Mouse (Mus musculus): Measurements from ENCODE around the gene Slc25a14. TPM values are rescaled to one million over a fixed set of nuclear protein-coding genes. Genes with fewer than 3 reads are reported as not detected.

Gene Slc25a14
- total RNA-seq (2012; rRNA removed), result 4.1 and 5.8 TPM in 2 replicates

GRCm38 (mm10) chrX:48623379-48624053 is at the start of gene Slc25a14:
Gene Slc25a14, plus strand, starts transcription at chrX:48623413.
- Histone ChIP-seq H3K9me3 (ENCODE audit: control insufficient read depth, insufficient read depth, low read depth, low read length) (no peaks in the 10 kb centered on the region), H3K36me3 (ENCODE audit: control insufficient read depth, insufficient read depth, low read length, poor library complexity, severe bottlenecking) (no peaks in the 10 kb centered on the region), H3K9ac (ENCODE audit: insufficient read depth, low read depth, low read length, poor library complexity, severe bottlenecking) (peak within 1 kb of the TSS; percentile 76; the same call in 1 of the 2 replicates), H3K4me1 (ENCODE audit: control insufficient read depth in 2 of 2, insufficient read depth in 2 of 2, low read length in 2 of 2, poor library complexity in 1 of 2) (no peaks in the 10 kb centered on the region), H3K4me3 (ENCODE audit: insufficient read depth in 1 of 2, low read depth in 1 of 2, low read length in 2 of 2, poor library complexity in 1 of 2, severe bottlenecking in 1 of 2) (peak within 1 kb of the TSS; percentile 65 to 76), H3K27ac (ENCODE audit: insufficient read depth, low read depth, low read length, poor library complexity, severe bottlenecking) (no peak within 1 kb of the TSS)
- in situ Hi-C loops (cut with MboI; ENCODE audit: low sequenced_read_pairs in 2 of 2, unreplicated experiment in 2 of 2), result no loop called here
- TF ChIP-seq ZNF384 (IDR thresholded peaks at IDR 0.05; ENCODE audit: low read depth, low read length), result peak; percentile 58; the same call in 1 of the 2 replicates
- no peak for TF ChIP-seq HCFC1 (IDR thresholded peaks at IDR 0.05; ENCODE audit: borderline replicate concordance, insufficient read depth, low read length)
- TF ChIP-seq MAFK (IDR thresholded peaks at IDR 0.05; ENCODE audit: insufficient read depth, low read depth, low read length), result no peak
- no peak for TF ChIP-seq CHD2 (IDR thresholded peaks at IDR 0.05; ENCODE audit: low read depth, low read length)
- DNase-seq (ENCODE audit: low read depth, low spot score), result peak; percentile 59

GRCm38 (mm10) chrX:48583332-48583731 is 39.9 kb upstream of the Slc25a14 start:
- Histone ChIP-seq H3K4me3 (ENCODE audit: insufficient read depth in 1 of 2, low read depth in 1 of 2, low read length in 2 of 2, poor library complexity in 1 of 2, severe bottlenecking in 1 of 2) (no peak overlapping the region), H3K9ac (ENCODE audit: insufficient read depth, low read depth, low read length, poor library complexity, severe bottlenecking) (no peak overlapping the region), H3K9me3 (ENCODE audit: control insufficient read depth, insufficient read depth, low read depth, low read length) (no peaks in the 10 kb centered on the region), H3K27ac (ENCODE audit: insufficient read depth, low read depth, low read length, poor library complexity, severe bottlenecking) (no peak overlapping the region), H3K36me3 (ENCODE audit: control insufficient read depth, insufficient read depth, low read length, poor library complexity, severe bottlenecking) (no peaks in the 10 kb centered on the region), H3K4me1 (ENCODE audit: control insufficient read depth in 2 of 2, insufficient read depth in 2 of 2, low read length in 2 of 2, poor library complexity in 1 of 2) (no peaks in the 10 kb centered on the region)
- no peak for DNase-seq (ENCODE audit: low read depth, low spot score)
- in situ Hi-C loops (cut with MboI; ENCODE audit: low sequenced_read_pairs in 2 of 2, unreplicated experiment in 2 of 2), result no loop called here
- TF ChIP-seq ZNF384 (IDR thresholded peaks at IDR 0.05; ENCODE audit: low read depth, low read length) (no peak), ZC3H11A (IDR thresholded peaks at IDR 0.05; ENCODE audit: borderline replicate concordance, low read depth, low read length) (no peak), CHD2 (IDR thresholded peaks at IDR 0.05; ENCODE audit: low read depth, low read length) (no peak), MAFK (IDR thresholded peaks at IDR 0.05; ENCODE audit: insufficient read depth, low read depth, low read length) (no peak), HCFC1 (IDR thresholded peaks at IDR 0.05; ENCODE audit: borderline replicate concordance, insufficient read depth, low read length) (no peak)

GRCm38 (mm10) chrX:48593721-48594098 is 29.5 kb upstream of the Slc25a14 start:
- TF ChIP-seq HCFC1 (IDR thresholded peaks at IDR 0.05; ENCODE audit: borderline replicate concordance, insufficient read depth, low read length) (no peak), ZC3H11A (IDR thresholded peaks at IDR 0.05; ENCODE audit: borderline replicate concordance, low read depth, low read length) (no peak), MAFK (IDR thresholded peaks at IDR 0.05; ENCODE audit: insufficient read depth, low read depth, low read length) (no peak), CHD2 (IDR thresholded peaks at IDR 0.05; ENCODE audit: low read depth, low read length) (no peak), ZNF384 (IDR thresholded peaks at IDR 0.05; ENCODE audit: low read depth, low read length) (no peak)
- Histone ChIP-seq H3K36me3 (ENCODE audit: control insufficient read depth, insufficient read depth, low read length, poor library complexity, severe bottlenecking) (no peaks in the 10 kb centered on the region), H3K4me1 (ENCODE audit: control insufficient read depth in 2 of 2, insufficient read depth in 2 of 2, low read length in 2 of 2, poor library complexity in 1 of 2) (no peaks in the 10 kb centered on the region), H3K27ac (ENCODE audit: insufficient read depth, low read depth, low read length, poor library complexity, severe bottlenecking) (no peak overlapping the region), H3K4me3 (ENCODE audit: insufficient read depth in 1 of 2, low read depth in 1 of 2, low read length in 2 of 2, poor library complexity in 1 of 2, severe bottlenecking in 1 of 2) (peak overlapping the region; percentile 80 to 89), H3K9me3 (ENCODE audit: control insufficient read depth, insufficient read depth, low read depth, low read length) (no peaks in the 10 kb centered on the region), H3K9ac (ENCODE audit: insufficient read depth, low read depth, low read length, poor library complexity, severe bottlenecking) (peak overlapping the region; percentile 70)
- no peak for DNase-seq (ENCODE audit: low read depth, low spot score)
- in situ Hi-C loops (cut with MboI; ENCODE audit: low sequenced_read_pairs in 2 of 2, unreplicated experiment in 2 of 2), result no loop called here

GRCm38 (mm10) chrX:48594099-48594760 is 29.0 kb upstream of the Slc25a14 start, which contains the start of gene Zfp280c:
Gene Zfp280c, minus strand, starts transcription at chrX:48594504.
- no peak within 1 kb of the TSS for H3K27ac ChIP-seq (ENCODE audit: insufficient read depth, low read depth, low read length, poor library complexity, severe bottlenecking)
- no peaks in the 10 kb centered on the region for H3K9me3 ChIP-seq (ENCODE audit: control insufficient read depth, insufficient read depth, low read depth, low read length)
- H3K4me3 ChIP-seq (ENCODE audit: insufficient read depth in 1 of 2, low read depth in 1 of 2, low read length in 2 of 2, poor library complexity in 1 of 2, severe bottlenecking in 1 of 2), result peak within 1 kb of the TSS; percentile 80 to 89
- H3K4me1 ChIP-seq (ENCODE audit: control insufficient read depth in 2 of 2, insufficient read depth in 2 of 2, low read length in 2 of 2, poor library complexity in 1 of 2), result no peaks in the 10 kb centered on the region
- DNase-seq (ENCODE audit: low read depth, low spot score), result peak; percentile 28
- TF ChIP-seq ZNF384 (IDR thresholded peaks at IDR 0.05; ENCODE audit: low read depth, low read length) (no peak), CHD2 (IDR thresholded peaks at IDR 0.05; ENCODE audit: low read depth, low read length) (no peak), ZC3H11A (IDR thresholded peaks at IDR 0.05; ENCODE audit: borderline replicate concordance, low read depth, low read length) (no peak), HCFC1 (IDR thresholded peaks at IDR 0.05; ENCODE audit: borderline replicate concordance, insufficient read depth, low read length) (no peak), MAFK (IDR thresholded peaks at IDR 0.05; ENCODE audit: insufficient read depth, low read depth, low read length) (no peak)
- peak within 1 kb of the TSS; percentile 70 for H3K9ac ChIP-seq (ENCODE audit: insufficient read depth, low read depth, low read length, poor library complexity, severe bottlenecking)
- in situ Hi-C loops (cut with MboI; ENCODE audit: low sequenced_read_pairs in 2 of 2, unreplicated experiment in 2 of 2), result no loop called here
- no peaks in the 10 kb centered on the region for H3K36me3 ChIP-seq (ENCODE audit: control insufficient read depth, insufficient read depth, low read length, poor library complexity, severe bottlenecking)
